Mouse (Mus musculus) embryonic facial prominence, embryonic 14.5 days (tissue): ENCODE measurements around the gene Aph1c. TPM values are rescaled to one million over a fixed set of nuclear protein-coding genes. Genes with fewer than 3 reads are reported as not detected.

Source experiments
- ATAC-seq: fragments of 200-750 bp; cut with Nextera tagmentation; 2 replicates; pipeline ENCODE4 v1.8.0; 2017; ENCODE audit warnings: low read depth, moderate number of reproducible peaks, moderate TSS enrichment
- DNase-seq: peaks from one replicate; pipeline ENCODE4 v3.0.0-alpha.2; 2015; ENCODE audit warnings: low spot score
- H3K27ac ChIP-seq: fragments of 300-500 bp; sonication (generic); replicated peaks from 2 replicates; pipeline ENCODE4 v1.5.1; 2014; ENCODE audit warnings: low read depth, mild to moderate bottlenecking, low read length, moderate library complexity
- H3K27me3 ChIP-seq: fragments of 300-500 bp; sonication (generic); replicated peaks from 2 replicates; pipeline ENCODE4 v1.6.1; 2014; ENCODE audit warnings: low read length; ENCODE audit not compliant: control insufficient read depth, insufficient read depth
- H3K36me3 ChIP-seq: fragments of 300-500 bp; sonication (generic); 2 replicates; pipeline ENCODE4 v1.6.1; 2014; ENCODE audit warnings: low read length, mixed read lengths; ENCODE audit not compliant: control insufficient read depth, insufficient read depth
- H3K4me1 ChIP-seq: fragments of 300-500 bp; sonication (generic); 2 replicates; pipeline ENCODE4 v1.6.1; 2014; ENCODE audit warnings: antibody characterized with exemption, low read length; ENCODE audit not compliant: control insufficient read depth, insufficient read depth
- H3K4me2 ChIP-seq: fragments of 300-500 bp; sonication (generic); 2 replicates; pipeline ENCODE4 v1.6.1; 2014; ENCODE audit warnings: low read depth, mild to moderate bottlenecking, low read length, moderate library complexity, mixed read lengths
- H3K4me3 ChIP-seq: fragments of 300-500 bp; sonication (generic); 2 replicates; pipeline ENCODE4 v1.5.1; 2014; ENCODE audit warnings: low read depth, mild to moderate bottlenecking, low read length
- H3K9ac ChIP-seq: fragments of 300-500 bp; sonication (generic); 2 replicates; pipeline ENCODE4 v1.6.1; 2014; ENCODE audit warnings: low read depth, mild to moderate bottlenecking, low read length, moderate library complexity, mixed read lengths
- H3K9me3 ChIP-seq: fragments of 300-500 bp; sonication (generic); 2 replicates; pipeline ENCODE4 v1.6.1; 2016; ENCODE audit warnings: low read length; ENCODE audit not compliant: control insufficient read depth
- WGBS: fragments of 180-500 bp; shearing (Covaris S2); extraction: QIAGEN DNeasy Blood & Tissue Kit; methylation state at CpG from one replicate; pipeline ENCODE4 v1.1.7; 2014; 5-methylcytosine and 5-hydroxymethylcytosine counted together
- polyA plus RNA-seq: library from polyadenylated mRNA; unstranded; fragments of >200 nt; fragmentation: Nextera tagmentation; extraction: Ambion mirVana; gene quantifications from 2 replicates; pipeline ENCODE4 v1.2.1, GENCODE M21; 2014

The Aph1c gene
- polyA plus RNA-seq: 3.8 and 4.4 TPM in 2 replicates

DNA sequence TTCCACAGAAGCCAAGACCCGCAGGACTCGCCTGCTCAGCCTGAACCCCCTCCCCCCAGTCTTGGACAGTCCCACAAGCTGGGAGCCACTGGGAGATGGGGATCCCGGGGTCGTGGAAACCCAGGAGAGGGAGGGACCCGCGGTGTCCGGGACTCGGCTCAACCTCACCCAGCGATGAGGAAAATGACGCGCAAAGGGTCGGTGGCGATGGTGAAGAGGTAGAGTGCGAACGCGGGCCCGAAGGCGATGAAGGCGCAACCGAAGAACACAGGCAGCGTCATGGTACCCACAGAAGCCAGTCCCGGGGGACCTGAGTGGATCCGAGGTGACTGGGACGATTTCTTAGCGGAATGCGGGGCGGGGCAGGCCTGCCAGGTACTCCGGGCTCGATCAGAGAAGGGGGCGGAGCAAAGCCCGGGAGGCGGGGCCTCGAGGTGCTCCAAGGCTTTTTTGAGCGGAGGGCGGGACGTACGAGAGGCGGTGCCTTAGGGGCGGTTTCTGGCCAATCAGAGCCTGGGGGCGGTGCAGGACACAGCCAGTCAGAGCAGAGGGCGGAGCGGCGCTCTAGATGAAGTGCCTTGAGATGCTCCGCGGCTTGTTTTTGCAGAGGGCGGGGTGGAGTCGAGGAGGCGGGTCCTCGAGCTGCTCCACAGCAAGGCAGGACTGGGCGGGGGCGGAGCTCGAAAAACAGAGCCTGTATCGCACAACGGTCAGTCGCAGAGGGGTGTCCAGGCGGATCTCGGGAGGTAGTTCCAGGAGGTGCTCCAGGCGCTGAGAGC is at the start of gene Aph1c:
Gene Aph1c, minus strand, starts transcription at position 409 of the 779 bp plus-strand sequence.
- no peak within 1 kb of the TSS for H3K27ac ChIP-seq
- WGBS: under 1% methylated on average over 44 of the region's 58 CpGs
- H3K9ac ChIP-seq: peak within 1 kb of the TSS; percentile 60

DNA sequence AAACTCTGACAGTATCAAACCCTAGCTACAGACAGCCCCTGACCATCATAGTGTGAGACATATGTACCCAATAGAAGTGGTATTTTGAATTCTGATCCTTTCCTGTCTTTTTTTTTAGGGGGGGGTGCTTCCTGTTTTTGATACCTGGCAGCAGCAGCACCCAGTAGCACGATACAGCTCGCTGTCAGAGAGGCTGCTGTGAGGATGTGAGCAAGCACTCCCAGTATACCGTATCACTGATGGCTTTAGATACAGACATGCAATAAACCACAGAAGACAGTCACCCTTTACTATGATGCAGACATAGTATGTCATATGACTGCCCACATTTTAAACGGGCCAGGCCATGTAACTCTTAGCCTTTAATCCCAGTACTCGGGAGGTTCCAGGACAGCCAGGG is 49.0 kb upstream of the Aph1c start:
- Histone ChIP-seq H3K4me2 (no peak overlapping the region), H3K27ac (no peak overlapping the region), H3K4me3 (no peak overlapping the region), H3K9me3 (no peaks in the 10 kb centered on the region), H3K9ac (no peak overlapping the region), H3K4me1 (no peaks in the 10 kb centered on the region; the same call in none of the 2 replicates), H3K27me3 (no peaks in the 10 kb centered on the region), H3K36me3 (no peaks in the 10 kb centered on the region)
- WGBS: 76% methylated on average over 5 of the region's 5 CpGs
- ATAC-seq (no peak), DNase-seq (no peak)

More for the DNA sequence above, at the start of gene Aph1c:
- Histone ChIP-seq H3K4me3 (peak within 1 kb of the TSS; percentile 63), H3K4me2 (peak within 1 kb of the TSS; percentile 99), H3K9me3 (no peaks in the 10 kb centered on the region), H3K4me1 (peaks cover 12% of the 10 kb centered on the region), H3K27me3 (no peaks in the 10 kb centered on the region), H3K36me3 (no peaks in the 10 kb centered on the region)
- ATAC-seq (peak; percentile 99), DNase-seq (peak; percentile 100)

DNA sequence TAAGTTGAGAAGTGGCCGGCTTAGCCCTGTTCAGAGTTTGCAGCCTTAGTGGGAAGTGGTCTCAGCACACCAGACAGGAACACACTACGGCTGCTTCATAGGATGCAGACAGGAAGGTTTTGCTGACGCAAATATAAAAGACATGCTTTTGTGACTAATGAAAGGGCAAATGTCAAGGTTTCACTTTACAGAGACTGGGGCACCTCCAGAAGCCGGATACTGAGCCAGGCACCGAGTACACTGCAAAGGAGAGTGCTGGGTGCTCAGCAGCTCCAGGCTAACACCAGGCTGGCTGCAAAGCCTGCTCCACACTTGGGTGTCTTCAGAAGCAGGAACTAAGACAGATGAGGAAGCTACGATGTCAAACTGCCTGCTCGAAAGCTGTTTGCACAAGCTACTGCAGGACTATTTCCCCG is 47.9 kb upstream of the Aph1c start:
- H3K27ac ChIP-seq: no peak overlapping the region
- H3K9me3 ChIP-seq: no peaks in the 10 kb centered on the region
- H3K36me3 ChIP-seq: no peaks in the 10 kb centered on the region
- no peak overlapping the region for H3K9ac ChIP-seq
- no peak overlapping the region for H3K4me3 ChIP-seq
- no peak for DNase-seq
- WGBS: 37% methylated on average over 8 of the region's 8 CpGs
- no peak overlapping the region for H3K4me2 ChIP-seq
- no peak for ATAC-seq
- no peaks in the 10 kb centered on the region; the same call in 1 of the 2 replicates for H3K4me1 ChIP-seq
- H3K27me3 ChIP-seq: no peaks in the 10 kb centered on the region

DNA sequence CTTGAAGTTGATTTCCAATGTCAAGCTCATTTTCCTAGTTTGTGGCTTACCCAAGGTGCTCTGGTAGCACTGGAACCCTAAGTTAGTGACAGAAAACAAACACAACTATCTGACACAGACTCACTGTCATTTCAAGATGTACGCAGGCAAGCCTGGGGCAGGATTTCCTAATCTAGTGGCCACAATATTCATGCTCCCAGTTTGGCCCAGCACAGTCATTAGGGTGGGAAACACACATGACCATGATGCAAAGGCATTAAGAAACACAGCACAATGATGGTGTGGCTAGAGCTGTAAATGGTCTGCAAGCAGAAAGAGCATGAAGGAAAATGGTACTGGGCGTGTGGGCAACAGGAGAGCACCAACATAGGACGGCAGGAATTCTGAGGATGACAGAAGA is 47.3 kb upstream of the Aph1c start:
- Histone ChIP-seq H3K9ac (no peak overlapping the region), H3K27ac (no peak overlapping the region), H3K27me3 (no peaks in the 10 kb centered on the region), H3K36me3 (no peaks in the 10 kb centered on the region), H3K9me3 (no peaks in the 10 kb centered on the region), H3K4me3 (no peak overlapping the region), H3K4me2 (no peak overlapping the region), H3K4me1 (no peaks in the 10 kb centered on the region; the same call in 1 of the 2 replicates)
- WGBS: 71% methylated on average over 3 of the region's 3 CpGs
- no peak for DNase-seq
- no peak for ATAC-seq

DNA sequence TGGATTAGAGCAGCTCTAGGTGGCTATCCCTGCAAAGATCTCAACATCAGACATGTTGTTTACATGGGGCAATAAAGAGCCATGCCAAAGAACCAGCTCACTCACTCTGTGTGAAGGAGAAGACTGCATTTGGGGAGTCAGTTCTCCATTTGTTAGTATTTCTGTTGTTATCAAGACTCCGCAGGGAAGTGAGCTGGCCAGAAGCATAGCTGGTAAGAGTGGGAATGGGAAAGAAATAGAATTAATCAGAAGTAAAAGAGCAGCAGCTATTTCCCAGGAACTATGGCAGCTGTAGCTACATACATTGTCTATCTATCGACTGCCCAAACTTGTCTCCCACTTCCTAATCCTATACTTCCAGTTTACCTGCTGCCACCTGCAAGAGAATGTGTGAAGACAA is 46.2 kb upstream of the Aph1c start:
- H3K4me2 ChIP-seq: no peak overlapping the region

DNA sequence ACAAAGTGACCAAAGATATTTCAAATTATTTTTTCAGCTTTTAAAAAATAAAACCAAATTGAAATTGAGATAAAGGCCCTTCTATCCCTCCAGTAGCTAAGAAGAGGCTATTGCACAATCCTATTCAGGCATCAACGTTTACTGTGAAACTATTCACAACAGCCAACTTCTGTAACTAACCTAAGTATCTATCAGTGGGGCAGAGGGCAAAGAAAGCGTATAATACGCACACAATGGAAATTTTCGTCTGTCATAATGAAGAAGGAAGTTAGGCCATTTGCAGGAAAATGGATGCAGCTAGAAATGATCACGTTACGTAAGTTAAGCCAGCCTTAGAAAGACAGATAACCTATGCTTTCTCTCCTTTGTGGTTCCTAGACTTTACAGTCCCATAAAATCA is 45.0 kb upstream of the Aph1c start:
- H3K27ac ChIP-seq: no peak overlapping the region
- H3K4me1 ChIP-seq: no peaks in the 10 kb centered on the region
- ATAC-seq (no peak), DNase-seq (no peak)
- WGBS: 77% methylated on average over 6 of the region's 6 CpGs
- H3K9me3 ChIP-seq: peaks cover 12% of the 10 kb centered on the region; the same call in 1 of the 2 replicates
- no peak overlapping the region for H3K4me2 ChIP-seq
- no peaks in the 10 kb centered on the region; the same call in 1 of the 2 replicates for H3K36me3 ChIP-seq
- no peaks in the 10 kb centered on the region for H3K27me3 ChIP-seq
- H3K4me3 ChIP-seq: no peak overlapping the region
- H3K9ac ChIP-seq: no peak overlapping the region

More for the DNA sequence above, 46.2 kb upstream of the Aph1c start:
- H3K4me1 ChIP-seq: no peaks in the 10 kb centered on the region
- no peaks in the 10 kb centered on the region for H3K9me3 ChIP-seq
- no peak for DNase-seq
- H3K9ac ChIP-seq: no peak overlapping the region
- WGBS: 91% methylated on average over 2 of the region's 2 CpGs
- H3K36me3 ChIP-seq: no peaks in the 10 kb centered on the region
- H3K27me3 ChIP-seq: no peaks in the 10 kb centered on the region
- no peak for ATAC-seq
- no peak overlapping the region for H3K4me3 ChIP-seq
- H3K27ac ChIP-seq: no peak overlapping the region

DNA sequence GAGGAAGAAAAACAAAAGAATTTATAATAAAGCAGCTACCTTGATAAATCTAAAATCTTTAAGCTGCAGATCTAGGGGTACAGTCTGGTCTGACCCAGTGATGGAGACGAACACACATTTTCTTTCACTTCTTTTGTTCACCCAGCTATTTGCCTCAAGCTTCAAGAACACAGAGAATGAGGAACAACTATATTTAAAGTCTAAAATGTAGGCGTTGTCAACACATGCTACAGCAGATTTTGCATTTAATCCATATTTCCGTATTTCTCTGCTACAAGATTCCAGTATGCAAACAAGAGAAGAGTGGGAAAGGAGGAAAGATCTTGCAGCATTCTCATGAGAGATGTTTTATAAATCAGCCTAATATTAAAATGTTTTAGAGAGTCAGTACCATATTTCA is 44.4 kb upstream of the Aph1c start:
- H3K27ac ChIP-seq: no peak overlapping the region
- ATAC-seq (no peak), DNase-seq (no peak)
- no peak overlapping the region for H3K4me2 ChIP-seq
- no peaks in the 10 kb centered on the region for H3K4me1 ChIP-seq
- 94% methylated on average over 3 of the region's 3 CpGs for WGBS
- no peak overlapping the region for H3K9ac ChIP-seq
- H3K27me3 ChIP-seq: no peaks in the 10 kb centered on the region
- H3K36me3 ChIP-seq: no peaks in the 10 kb centered on the region; the same call in 1 of the 2 replicates
- H3K9me3 ChIP-seq: peaks cover 14% of the 10 kb centered on the region; the same call in 1 of the 2 replicates
- H3K4me3 ChIP-seq: no peak overlapping the region

DNA sequence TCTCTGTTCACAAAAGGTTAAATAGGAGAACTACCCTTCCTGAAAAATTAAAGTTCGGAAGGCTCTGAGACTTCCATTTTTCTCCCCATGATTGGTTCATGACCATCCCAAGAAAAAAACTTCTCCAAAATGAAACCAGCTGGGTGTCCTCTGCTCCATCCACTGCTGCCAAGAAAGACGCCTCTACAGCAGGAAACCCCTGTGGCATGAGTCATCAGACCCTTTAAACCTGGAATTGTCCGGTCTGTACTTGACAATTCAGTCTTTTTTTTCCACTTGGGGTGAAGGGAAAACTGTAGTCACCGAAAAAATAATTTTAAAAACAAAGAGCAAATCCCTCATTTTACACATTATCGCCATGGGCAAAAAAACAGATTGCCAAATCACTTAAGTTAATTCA is 42.1 kb upstream of the Aph1c start:
- H3K9ac ChIP-seq: no peak overlapping the region
- WGBS: 54% methylated on average over 5 of the region's 5 CpGs
- no peak overlapping the region for H3K27ac ChIP-seq
- no peak overlapping the region for H3K4me3 ChIP-seq
- no peak overlapping the region for H3K4me2 ChIP-seq
- ATAC-seq (no peak), DNase-seq (peak; percentile 76)
- no peaks in the 10 kb centered on the region; the same call in 1 of the 2 replicates for H3K36me3 ChIP-seq
- H3K4me1 ChIP-seq: no peaks in the 10 kb centered on the region
- peaks cover 14% of the 10 kb centered on the region; the same call in 1 of the 2 replicates for H3K9me3 ChIP-seq
- H3K27me3 ChIP-seq: no peaks in the 10 kb centered on the region

DNA sequence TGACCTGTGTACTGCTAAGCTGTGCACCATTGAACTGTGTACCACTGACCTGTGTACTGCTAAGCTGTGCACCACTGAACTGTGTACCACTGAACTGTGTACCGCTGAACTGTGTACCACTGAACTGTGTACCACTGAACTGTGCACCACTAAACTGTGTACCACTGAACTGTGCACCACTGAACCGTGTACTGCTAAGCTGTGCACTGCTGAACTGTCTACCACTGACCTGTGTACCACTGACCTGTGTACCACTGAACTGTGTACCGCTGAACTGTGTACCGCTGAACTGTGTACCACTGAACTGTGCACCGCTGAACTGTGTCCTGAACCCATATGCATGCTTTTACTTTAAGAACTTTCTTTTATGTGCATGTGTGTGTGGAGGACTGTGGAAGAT is 39.8 kb upstream of the Aph1c start:
- 96% methylated on average over 5 of the region's 5 CpGs for WGBS
- DNase-seq (no peak), ATAC-seq (no peak)
- no peaks in the 10 kb centered on the region; the same call in 1 of the 2 replicates for H3K36me3 ChIP-seq
- H3K9me3 ChIP-seq: peaks cover 14% of the 10 kb centered on the region; the same call in 1 of the 2 replicates
- no peaks in the 10 kb centered on the region for H3K27me3 ChIP-seq
- no peak overlapping the region for H3K9ac ChIP-seq
- no peaks in the 10 kb centered on the region for H3K4me1 ChIP-seq
- H3K4me3 ChIP-seq: no peak overlapping the region
- no peak overlapping the region for H3K4me2 ChIP-seq
- no peak overlapping the region for H3K27ac ChIP-seq
